Mouse (Mus musculus): ENCODE data around the gene Nelfa.
"Not testable (repeated sequence)": the region's sequence is repeated elsewhere in the genome, so short reads cannot be mapped to it uniquely, and the experiment has no call there.

Nelfa gene

DNA sequence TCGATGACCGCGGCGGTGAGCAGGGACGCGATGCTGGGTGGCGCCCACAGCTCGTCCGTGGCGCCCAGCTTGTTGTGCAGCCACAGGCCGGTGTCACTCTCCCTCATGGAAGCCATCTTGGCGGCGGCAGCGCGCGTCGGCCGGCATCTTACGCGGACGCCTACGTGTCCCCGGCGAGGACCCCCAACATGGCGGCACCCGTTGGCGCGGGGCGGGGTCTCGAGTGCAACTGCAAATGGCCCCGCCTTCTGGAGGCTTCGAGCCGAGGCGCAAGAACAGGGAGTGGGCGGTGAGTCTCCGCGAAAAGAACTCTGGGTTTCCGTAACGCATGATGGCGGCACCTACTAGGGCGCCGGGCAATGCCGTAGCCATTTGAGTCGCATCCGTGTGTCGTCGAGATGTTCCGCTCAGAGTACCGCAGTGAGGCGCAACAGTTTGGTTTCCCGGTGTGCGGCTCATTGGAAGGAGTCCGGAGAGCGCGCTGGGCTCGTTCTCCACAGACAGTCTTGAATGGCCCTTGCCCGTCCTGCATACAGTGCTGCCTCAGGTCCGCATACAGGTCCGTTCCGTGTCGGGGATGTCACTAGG is at the start of gene Nelfa:
TSS of gene Nelfa (minus strand) at position 294 of the 588 bp plus-strand sequence.
- peak; percentile 99 for DNase-seq (ENCODE audit: low read depth, low spot score)
- no peaks in the 10 kb centered on the region for H3K36me3 ChIP-seq (ENCODE audit: control insufficient read depth, insufficient read depth, low read length, poor library complexity, severe bottlenecking)
- H3K27me3 ChIP-seq (ENCODE audit: control insufficient read depth, insufficient read depth, low read length, poor library complexity, severe bottlenecking), result no peaks in the 10 kb centered on the region

DNA sequence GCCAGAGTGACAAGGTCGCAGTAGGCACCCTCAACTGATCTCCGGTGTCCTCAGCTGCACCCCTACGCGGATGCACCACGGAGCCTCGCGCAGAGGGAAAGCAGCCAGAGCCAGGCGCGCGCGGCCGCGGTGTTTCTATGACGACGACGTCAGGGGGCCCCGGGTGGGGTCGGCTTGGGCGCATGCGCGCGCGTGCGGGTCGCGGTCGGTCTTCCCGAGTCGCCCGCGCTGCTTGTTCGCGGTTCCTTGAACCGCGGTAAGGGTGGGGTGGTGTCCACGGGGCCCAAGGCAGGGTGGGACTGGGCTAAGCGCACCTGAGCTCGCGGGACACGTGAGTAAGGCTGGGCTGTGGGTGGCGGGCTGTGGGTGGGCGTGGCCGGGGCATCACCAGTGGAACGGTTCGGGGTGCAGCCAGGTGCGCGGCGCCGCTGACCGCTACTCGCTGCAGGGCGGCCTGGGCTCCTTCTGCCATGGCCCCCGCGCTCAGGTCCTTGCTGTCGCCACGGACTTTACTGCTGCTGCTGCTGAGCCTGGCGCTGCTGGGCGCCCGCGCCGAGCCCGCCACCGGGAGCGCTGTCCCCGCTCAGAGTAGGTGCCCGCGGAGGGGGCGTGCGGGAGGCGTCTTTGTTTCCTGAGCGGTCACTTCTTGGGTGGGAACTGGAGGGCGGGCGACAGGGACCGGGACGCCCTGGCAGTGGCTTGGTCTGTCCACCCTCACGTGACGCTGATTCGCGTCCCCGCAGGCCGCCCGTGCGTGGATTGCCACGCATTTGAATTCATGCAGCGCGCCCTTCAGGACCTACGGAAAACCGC is 47.3 kb upstream of the Nelfa start, which contains the start of gene Gm1673:
TSS of gene Gm1673 (plus strand) at position 125 of the 813 bp plus-strand sequence.
- Histone ChIP-seq H3K36me3 (ENCODE audit: control insufficient read depth, insufficient read depth, low read length, poor library complexity, severe bottlenecking) (no peaks in the 10 kb centered on the region), H3K27me3 (ENCODE audit: control insufficient read depth, insufficient read depth, low read length, poor library complexity, severe bottlenecking) (peaks cover 2% of the 10 kb centered on the region; the same call in 1 of the 2 replicates)

DNA sequence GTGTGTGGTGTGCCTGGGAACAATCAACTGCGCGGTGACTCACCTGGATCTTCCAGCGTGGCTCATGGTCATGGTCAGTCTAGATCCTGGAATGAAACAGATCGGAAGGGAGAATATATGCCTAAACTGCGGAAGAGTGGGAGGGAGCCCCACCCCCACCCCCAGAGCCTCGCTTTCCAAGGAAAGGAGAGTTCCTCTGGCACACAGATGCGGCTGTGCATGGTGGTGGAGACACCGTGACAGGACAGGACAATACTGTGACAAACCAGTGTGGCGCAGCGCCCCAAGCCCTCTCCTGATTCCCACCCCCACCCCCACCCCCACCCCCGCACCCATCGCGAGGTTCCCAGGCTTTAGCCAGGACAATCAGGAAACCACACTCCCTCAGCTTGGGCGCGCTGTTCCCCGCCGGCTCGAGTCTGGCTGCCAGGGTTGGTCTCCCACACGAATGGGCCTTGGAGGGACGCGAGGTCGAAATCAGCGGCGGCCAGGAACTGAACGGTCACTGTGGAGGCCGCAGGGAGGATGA is 46.6 kb upstream of the Nelfa start:
- Histone ChIP-seq H3K36me3 (ENCODE audit: control insufficient read depth, insufficient read depth, low read length, poor library complexity, severe bottlenecking) (no peaks in the 10 kb centered on the region), H3K27me3 (ENCODE audit: control insufficient read depth, insufficient read depth, low read length, poor library complexity, severe bottlenecking) (peaks cover 2% of the 10 kb centered on the region; the same call in 1 of the 2 replicates)
- DNase-seq (ENCODE audit: low read depth, low spot score), result no peak

More for the DNA sequence above, 47.3 kb upstream of the Nelfa start, which contains the start of gene Gm1673:
- peak; percentile 52 for DNase-seq (ENCODE audit: low read depth, low spot score)

DNA sequence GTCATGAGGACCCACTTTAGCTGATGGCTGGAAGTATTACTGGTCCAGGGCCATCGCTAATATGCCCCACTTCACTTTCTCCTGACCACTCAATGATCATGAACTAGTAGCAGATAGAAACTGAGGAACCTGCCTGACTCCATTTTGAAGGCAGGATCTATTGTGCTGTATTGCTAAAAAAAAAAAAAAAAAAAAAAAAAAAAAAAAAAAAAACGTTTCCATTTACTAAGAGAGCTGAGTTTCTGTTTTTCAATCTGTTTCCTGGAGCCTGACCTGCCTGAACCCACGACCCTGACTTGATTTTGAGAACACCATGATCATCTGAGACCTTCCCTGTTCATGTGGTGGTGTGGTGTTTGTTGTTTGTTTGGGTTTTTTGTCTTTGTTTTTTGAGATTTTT is 40.1 kb upstream of the Nelfa start:
- no peak for DNase-seq (ENCODE audit: low read depth, low spot score)
- Histone ChIP-seq H3K27me3 (ENCODE audit: control insufficient read depth, insufficient read depth, low read length, poor library complexity, severe bottlenecking) (no peaks in the 10 kb centered on the region), H3K36me3 (ENCODE audit: control insufficient read depth, insufficient read depth, low read length, poor library complexity, severe bottlenecking) (no peaks in the 10 kb centered on the region)

DNA sequence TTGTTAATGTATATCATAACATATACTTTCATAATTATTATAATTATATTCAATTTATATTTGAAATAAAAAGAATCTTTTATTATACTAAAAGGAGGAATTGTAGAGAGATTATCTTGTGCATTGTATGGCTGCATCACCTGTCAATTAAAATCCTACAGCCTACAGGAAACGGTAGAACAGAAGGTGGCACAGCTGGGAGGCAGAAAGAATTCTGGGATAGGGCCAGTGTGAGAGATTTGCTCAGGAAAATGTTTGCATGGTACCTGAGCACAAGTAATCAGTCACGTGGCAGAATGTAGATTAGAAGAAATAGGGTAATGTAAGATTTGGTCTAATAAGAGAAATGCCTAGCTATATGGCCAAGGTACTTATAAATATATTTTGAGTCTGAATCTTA is 38.5 kb upstream of the Nelfa start:
- no peaks in the 10 kb centered on the region for H3K27me3 ChIP-seq (ENCODE audit: control insufficient read depth, insufficient read depth, low read length, poor library complexity, severe bottlenecking)
- no peaks in the 10 kb centered on the region for H3K36me3 ChIP-seq (ENCODE audit: control insufficient read depth, insufficient read depth, low read length, poor library complexity, severe bottlenecking)
- DNase-seq (ENCODE audit: low read depth, low spot score), result no peak

DNA sequence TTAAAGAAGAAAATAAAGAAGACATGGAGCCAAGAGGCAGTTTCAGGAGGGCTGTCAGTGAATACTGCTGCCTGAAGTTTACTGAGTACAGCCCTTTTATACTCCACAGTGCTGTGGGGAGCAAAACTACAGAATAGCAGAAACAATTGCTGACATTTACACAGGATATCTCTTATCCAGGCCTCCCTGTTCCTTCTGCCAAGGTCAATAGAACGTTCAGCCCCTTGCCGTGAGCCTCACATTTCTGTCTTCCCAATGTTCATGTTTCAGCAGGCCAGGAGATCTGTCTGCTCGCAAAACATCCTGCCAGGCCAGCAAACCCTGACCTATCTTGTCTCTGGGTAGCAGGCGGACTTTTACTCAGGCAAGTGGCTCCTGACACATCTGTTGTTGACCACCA is 23.2 kb upstream of the Nelfa start:
- Histone ChIP-seq H3K36me3 (ENCODE audit: control insufficient read depth, insufficient read depth, low read length, poor library complexity, severe bottlenecking) (no peaks in the 10 kb centered on the region), H3K27me3 (ENCODE audit: control insufficient read depth, insufficient read depth, low read length, poor library complexity, severe bottlenecking) (no peaks in the 10 kb centered on the region)
- DNase-seq (ENCODE audit: low read depth, low spot score), result no peak

DNA sequence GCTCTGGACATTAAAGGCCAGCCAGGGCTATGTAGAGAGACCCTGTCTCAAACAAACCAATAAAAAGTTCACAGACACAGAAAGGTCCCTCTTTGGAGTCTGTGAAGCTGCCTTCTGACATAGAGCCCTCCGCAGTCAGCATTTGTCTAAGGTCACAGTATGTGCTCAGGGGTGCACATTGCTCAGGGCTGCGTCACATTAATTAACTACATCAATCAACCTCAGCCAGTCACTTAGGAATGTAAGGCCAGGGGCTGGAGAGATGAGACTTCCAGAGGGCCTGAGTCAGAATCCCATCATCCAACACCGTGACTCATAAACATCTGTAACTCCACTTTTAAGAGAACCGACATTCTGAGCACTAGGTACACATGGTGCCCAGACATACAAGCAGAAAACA is 19.7 kb upstream of the Nelfa start:
- DNase-seq (ENCODE audit: low read depth, low spot score), result no peak
- no peaks in the 10 kb centered on the region for H3K36me3 ChIP-seq (ENCODE audit: control insufficient read depth, insufficient read depth, low read length, poor library complexity, severe bottlenecking)
- no peaks in the 10 kb centered on the region for H3K27me3 ChIP-seq (ENCODE audit: control insufficient read depth, insufficient read depth, low read length, poor library complexity, severe bottlenecking)

DNA sequence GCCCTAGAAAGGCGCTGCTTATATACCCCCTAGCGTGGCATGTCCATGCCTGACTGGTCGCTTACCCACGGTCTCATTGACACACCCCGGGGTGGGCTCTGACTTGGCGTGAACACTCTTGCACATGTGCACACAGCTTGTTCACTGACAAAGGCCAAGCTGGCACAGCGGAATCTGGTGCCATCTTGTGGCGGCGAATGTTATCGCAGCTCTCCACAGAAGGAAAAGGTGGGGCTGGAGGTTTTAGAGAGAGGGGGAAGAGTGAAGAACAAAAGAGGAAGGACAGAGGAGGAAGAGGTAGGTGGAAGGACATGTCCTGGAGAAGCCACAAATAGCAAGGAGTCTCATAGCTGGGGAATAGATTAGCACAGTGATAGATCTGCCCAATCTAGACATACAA is 18.1 kb upstream of the Nelfa start:
- Histone ChIP-seq H3K27me3 (ENCODE audit: control insufficient read depth, insufficient read depth, low read length, poor library complexity, severe bottlenecking) (no peaks in the 10 kb centered on the region), H3K36me3 (ENCODE audit: control insufficient read depth, insufficient read depth, low read length, poor library complexity, severe bottlenecking) (no peaks in the 10 kb centered on the region)
- DNase-seq (ENCODE audit: low read depth, low spot score), result peak; percentile 82

DNA sequence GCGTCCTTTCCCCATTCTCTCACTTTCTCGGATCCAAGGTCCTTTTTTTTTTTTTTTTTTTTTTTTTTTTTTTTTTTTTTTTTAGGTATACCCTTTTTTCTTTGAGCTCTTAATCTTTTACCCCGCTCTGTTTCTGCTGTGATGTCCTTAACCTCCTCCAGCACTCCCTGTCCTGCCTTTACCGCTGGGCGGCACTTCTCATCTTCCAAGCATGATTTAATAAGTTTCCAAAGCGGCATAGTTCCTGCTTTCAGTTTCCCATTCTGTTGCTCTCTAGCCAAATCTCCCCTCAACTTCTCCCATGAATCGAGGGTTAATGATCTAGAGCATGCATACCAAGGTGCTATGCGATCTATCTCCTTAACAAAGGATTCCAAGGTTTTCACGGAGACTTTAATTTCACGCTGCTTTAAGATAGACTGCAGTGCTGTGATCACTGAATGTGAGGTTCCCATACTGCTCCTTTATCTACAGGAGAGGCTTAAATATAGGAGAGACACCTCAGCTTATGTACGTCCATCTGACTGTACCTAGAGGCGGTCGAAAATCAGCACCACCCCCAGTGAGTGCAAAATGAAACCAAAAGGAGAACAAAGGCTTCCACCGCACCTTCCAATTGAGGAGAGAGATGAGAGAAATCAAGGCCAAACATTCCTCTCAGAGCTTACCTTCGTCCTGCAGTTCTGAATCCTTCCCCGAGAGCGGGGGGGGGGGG is 17.4 kb upstream of the Nelfa start:
- DNase-seq (ENCODE audit: low read depth, low spot score), result no peak
- no peaks in the 10 kb centered on the region for H3K36me3 ChIP-seq (ENCODE audit: control insufficient read depth, insufficient read depth, low read length, poor library complexity, severe bottlenecking)

DNA sequence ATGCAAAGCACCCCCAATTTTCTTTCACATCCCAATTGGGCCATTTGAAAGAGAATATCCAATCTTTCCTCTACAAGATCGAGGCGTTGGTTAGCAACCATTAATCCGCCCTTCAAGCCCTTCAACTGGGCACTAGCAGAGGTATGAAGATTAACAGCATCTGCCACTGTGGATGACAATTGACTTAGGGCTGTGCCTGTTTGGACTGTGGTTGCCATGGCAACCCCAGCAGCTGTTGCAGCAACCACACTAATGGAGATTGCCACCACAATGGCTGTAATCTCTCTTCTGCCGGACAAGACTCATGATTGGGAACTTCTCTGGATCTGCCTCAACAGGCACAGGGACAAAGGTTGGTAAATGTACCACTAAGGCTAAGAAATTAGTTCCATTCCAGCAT is 12.1 kb upstream of the Nelfa start:
- no peaks in the 10 kb centered on the region for H3K27me3 ChIP-seq (ENCODE audit: control insufficient read depth, insufficient read depth, low read length, poor library complexity, severe bottlenecking)
- no peak for DNase-seq (ENCODE audit: low read depth, low spot score)
- H3K36me3 ChIP-seq (ENCODE audit: control insufficient read depth, insufficient read depth, low read length, poor library complexity, severe bottlenecking), result no peaks in the 10 kb centered on the region

More for the DNA sequence above, 17.4 kb upstream of the Nelfa start:
- no peaks in the 10 kb centered on the region for H3K27me3 ChIP-seq (ENCODE audit: control insufficient read depth, insufficient read depth, low read length, poor library complexity, severe bottlenecking)

DNA sequence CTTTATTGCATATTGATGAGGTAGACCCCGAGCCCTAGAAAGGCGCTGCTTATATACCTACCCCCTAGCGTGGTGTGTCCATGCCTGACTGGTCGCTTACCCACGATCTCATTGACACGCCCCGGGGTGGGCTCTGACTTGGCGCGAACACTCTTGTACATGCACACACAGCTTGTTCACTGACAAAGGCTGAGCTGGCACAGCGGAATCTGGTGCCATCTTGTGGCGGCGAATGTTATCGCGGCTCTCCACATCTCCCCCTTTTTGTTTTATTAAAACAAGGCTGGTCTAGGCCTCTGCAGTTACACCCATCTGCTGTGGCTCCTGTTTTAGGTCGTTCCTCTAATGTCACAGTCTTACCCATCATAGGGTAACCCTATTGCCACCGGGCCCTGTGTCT is 10.8 kb upstream of the Nelfa start:
- not testable (repeated sequence) for H3K36me3 ChIP-seq (ENCODE audit: control insufficient read depth, insufficient read depth, low read length, poor library complexity, severe bottlenecking); DNase-seq (ENCODE audit: low read depth, low spot score); H3K27me3 ChIP-seq (ENCODE audit: control insufficient read depth, insufficient read depth, low read length, poor library complexity, severe bottlenecking)

DNA sequence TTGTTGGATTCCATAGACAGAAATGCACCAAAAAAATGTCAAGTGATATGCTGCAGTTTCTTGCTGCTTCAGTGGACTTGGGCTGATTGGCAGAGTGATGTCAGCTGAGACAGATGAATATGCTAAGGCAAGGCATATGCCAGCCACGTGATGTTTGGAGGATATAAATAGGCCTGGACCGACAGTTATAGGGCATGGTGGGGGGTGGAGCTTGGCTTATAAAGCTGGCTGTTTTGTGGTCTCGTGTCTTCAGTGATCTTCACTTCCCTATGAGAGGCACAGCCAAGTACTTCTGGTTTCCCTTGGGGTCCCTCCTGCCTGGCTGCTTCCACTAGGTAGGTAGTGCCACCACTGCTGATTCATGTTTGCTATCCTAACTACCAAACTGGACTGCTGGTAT is 2.2 kb upstream of the Nelfa start:
- Histone ChIP-seq H3K27me3 (ENCODE audit: control insufficient read depth, insufficient read depth, low read length, poor library complexity, severe bottlenecking) (no peaks in the 10 kb centered on the region), H3K36me3 (ENCODE audit: control insufficient read depth, insufficient read depth, low read length, poor library complexity, severe bottlenecking) (no peaks in the 10 kb centered on the region)
- DNase-seq (ENCODE audit: low read depth, low spot score), result peak; percentile 95

DNA sequence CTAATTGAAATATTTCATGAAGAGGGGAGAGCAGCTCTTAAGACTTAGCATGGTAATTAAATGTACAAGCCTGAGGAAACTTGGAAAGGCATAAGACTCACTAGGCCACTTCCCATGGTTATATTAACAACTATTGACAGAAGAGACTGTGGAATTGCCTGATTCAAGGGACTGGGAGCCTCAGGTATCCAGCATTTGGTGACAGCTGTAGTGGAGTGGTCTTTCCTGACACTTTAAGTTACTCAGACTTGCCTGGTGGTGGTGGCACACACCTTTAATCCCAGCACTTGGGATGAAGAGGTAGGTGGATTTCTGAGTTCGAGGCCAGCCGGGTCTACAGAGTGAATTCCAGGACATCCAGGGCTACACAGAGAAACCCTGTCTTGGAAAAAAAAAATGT is 1.0 kb upstream of the Nelfa start:
- DNase-seq (ENCODE audit: low read depth, low spot score), result no peak
- Histone ChIP-seq H3K36me3 (ENCODE audit: control insufficient read depth, insufficient read depth, low read length, poor library complexity, severe bottlenecking) (no peaks in the 10 kb centered on the region), H3K27me3 (ENCODE audit: control insufficient read depth, insufficient read depth, low read length, poor library complexity, severe bottlenecking) (no peaks in the 10 kb centered on the region)

DNA sequence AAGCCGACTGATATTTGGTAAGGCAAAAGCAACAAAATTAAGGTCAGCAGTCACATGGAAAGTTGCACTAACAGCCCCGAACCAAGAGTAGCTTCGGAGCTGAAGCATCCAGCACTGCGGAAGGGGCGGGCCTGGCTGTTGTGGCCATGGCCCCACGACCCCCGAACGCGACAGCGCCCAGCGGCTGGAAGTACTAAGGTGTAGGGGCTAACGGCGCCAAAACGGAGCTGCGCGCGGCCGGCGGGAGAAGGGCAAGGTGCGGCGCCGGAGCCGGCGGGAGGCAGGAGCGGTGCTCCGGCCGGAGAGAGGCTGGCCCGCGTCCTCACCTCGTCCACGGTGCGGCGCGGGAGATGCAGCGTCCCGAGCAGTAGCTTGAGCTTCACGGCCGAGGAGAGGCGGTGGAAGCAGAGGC is 507 bp downstream of the Nelfa start:
- Histone ChIP-seq H3K36me3 (ENCODE audit: control insufficient read depth, insufficient read depth, low read length, poor library complexity, severe bottlenecking) (no peaks in the 10 kb centered on the region), H3K27me3 (ENCODE audit: control insufficient read depth, insufficient read depth, low read length, poor library complexity, severe bottlenecking) (no peaks in the 10 kb centered on the region)
- DNase-seq (ENCODE audit: low read depth, low spot score), result no peak

DNA sequence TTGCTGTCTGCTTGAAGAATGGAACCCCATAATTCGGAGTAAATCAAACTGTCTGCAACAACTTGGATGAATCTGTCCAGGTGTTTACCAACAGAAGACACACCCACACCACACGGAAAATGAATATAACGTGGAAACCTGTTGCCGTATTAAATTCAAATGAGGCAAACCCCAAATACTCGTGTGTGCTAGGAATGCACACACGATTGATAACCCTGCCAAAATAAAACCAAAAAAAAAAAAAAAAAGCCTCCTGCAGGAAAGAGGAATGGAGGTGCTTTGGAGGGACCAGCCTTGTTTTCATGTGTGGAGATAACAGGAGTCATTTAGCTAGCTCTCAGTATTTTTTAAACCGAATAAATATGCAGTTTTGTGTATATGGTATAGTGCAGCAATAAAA is 1.3 kb downstream of the Nelfa start:
- Histone ChIP-seq H3K27me3 (ENCODE audit: control insufficient read depth, insufficient read depth, low read length, poor library complexity, severe bottlenecking) (no peaks in the 10 kb centered on the region), H3K36me3 (ENCODE audit: control insufficient read depth, insufficient read depth, low read length, poor library complexity, severe bottlenecking) (no peaks in the 10 kb centered on the region)
- DNase-seq (ENCODE audit: low read depth, low spot score), result no peak

All from splenic B cell, adult 2 months (primary cell).